Mouse (Mus musculus) MEL (cell line): Measurements from ENCODE around the gene Wdr24.

Experiments used
- CTCF ChIP-seq, 3 experiments: IDR thresholded peaks in 2 of 3; conservative IDR thresholded peaks in 1 of 3; 2 replicates each; pipeline ENCODE4 v1.5.1; 2011 to 2012; ENCODE audit warnings: low read length in 3 of 3, low read depth in 2 of 3, mild to moderate bottlenecking in 2 of 3, improper control_type of control experiment in 1 of 3, inconsistent platforms in 1 of 3, mixed read lengths in 1 of 3, moderate library complexity in 1 of 3; ENCODE audit not compliant: control insufficient read depth in 1 of 3, insufficient read depth in 1 of 3, poor library complexity in 1 of 3, severe bottlenecking in 1 of 3
- EP300 ChIP-seq, 2 experiments: IDR thresholded peaks; 2 replicates each; pipeline ENCODE4 v1.6.1; 2011; ENCODE audit warnings: improper control_type of control experiment in 2 of 2, low read length in 2 of 2, low read depth in 1 of 2, mild to moderate bottlenecking in 1 of 2
- GATA1 ChIP-seq: IDR thresholded peaks from 2 replicates; pipeline ENCODE4 v1.6.1; 2011; ENCODE audit warnings: low read depth, low read length, improper control_type of control experiment
- KAT2A ChIP-seq: conservative IDR thresholded peaks from 2 replicates; pipeline ENCODE4 v1.6.1; 2012; ENCODE audit warnings: low read depth, low read length, improper control_type of control experiment, inconsistent platforms
- MYB ChIP-seq: IDR thresholded peaks from 2 replicates; pipeline ENCODE4 v1.6.1; 2011; ENCODE audit warnings: mild to moderate bottlenecking, low read depth, low read length, improper control_type of control experiment
- NRF1 ChIP-seq: IDR thresholded peaks from 2 replicates; pipeline ENCODE4 v1.6.1; 2014; ENCODE audit warnings: low read depth, mild to moderate bottlenecking, inconsistent platforms, low read length, improper control_type of control experiment, moderate library complexity; ENCODE audit not compliant: poor library complexity, insufficient read depth, severe bottlenecking
- RCOR1 ChIP-seq: IDR thresholded peaks from 2 replicates; pipeline ENCODE4 v1.6.1; 2012; ENCODE audit warnings: low read depth, mild to moderate bottlenecking, inconsistent platforms, low read length, improper control_type of control experiment
- SIN3A ChIP-seq: IDR thresholded peaks from 2 replicates; pipeline ENCODE4 v1.6.1; 2012; ENCODE audit warnings: low read length, improper control_type of control experiment, inconsistent platforms

DNA sequence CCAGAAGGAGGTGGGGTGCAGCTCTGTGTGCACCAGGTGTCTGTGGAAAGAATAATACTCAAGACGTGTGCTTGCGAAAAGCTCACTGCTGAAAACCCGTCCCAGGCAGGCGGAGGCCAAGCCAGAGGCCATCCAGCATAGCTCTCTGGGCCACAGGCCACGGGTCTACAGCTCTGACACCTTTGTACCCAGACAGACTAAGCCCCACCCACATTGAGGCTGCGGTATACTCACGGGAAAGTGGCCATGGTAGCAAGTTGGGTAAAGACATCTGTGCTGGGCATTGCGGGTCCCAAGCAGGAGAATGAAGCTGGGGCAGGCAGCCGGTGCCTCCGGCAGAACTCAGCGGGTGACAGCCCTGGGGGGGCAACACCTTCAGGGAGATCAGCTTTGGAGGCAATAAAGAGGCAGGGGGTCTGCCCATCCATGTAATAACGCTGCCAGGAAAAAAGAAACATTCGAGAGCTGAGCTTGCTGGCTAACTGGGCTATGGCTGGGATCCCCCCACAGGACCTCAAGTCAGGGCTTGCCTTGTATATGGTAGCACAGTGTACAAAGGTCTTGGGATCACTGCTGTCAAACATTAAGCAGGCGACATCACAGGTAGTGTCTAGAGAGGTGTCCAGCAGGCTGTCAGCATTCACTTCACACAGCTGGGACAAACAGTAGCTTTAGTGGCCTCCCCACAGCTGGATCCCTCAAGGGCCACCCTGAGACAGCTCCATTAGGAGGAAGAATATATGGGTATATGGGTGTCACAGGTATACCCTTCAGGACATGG is 16.2 kb downstream of the Wdr24 start:
- TF ChIP-seq NRF1 (no peak), CTCF (IDR thresholded peaks at IDR 0.05 in 2 of 3, conservative IDR thresholded peaks at IDR 0.05 in 1 of 3; ENCODE audit: control insufficient read depth in 1 of 3, insufficient read depth in 1 of 3, low read depth in 2 of 3, low read length in 3 of 3, poor library complexity in 1 of 3, severe bottlenecking in 1 of 3) (no peak), RCOR1 (no peak), SIN3A (no peak), KAT2A (no peak), GATA1 (no peak), EP300 (IDR thresholded peaks at IDR 0.05; ENCODE audit: low read depth in 1 of 2, low read length in 2 of 2) (no peak), MYB (no peak)
